Mouse (Mus musculus): ENCODE measurements at regions not wholly inside any gene's neighbourhood (a gene's known extent, or its start where the extent isn't known, plus 50 kb on each side); places are given as distances from the start of the nearest gene placed in this dataset.
A peak's percentile ranks its signal among the peaks of the same experiment; 100 is the strongest.

- DNase-seq (ENCODE audit: low spot score in 2 of 2) = no peak
- intact Hi-C loops (cut with DNase I) = no loop called here
Observed at GRCm38 (mm10) chr13:110852996-110853727, 401.7 kb upstream of the Actbl2 start.

GRCm38 (mm10) chr13:110854213-110854612, 400.6 kb upstream of the Actbl2 start:
- intact Hi-C loops (cut with DNase I) = no loop called here
- no peak for DNase-seq (ENCODE audit: low spot score in 2 of 2)

- no peak for DNase-seq (ENCODE audit: low spot score in 2 of 2)
- intact Hi-C loops (cut with DNase I) = loop anchor here (5.0 kb wide), 1 partner anchor 474 kb away; no protein-coding TSS in a partner anchor
Observed at GRCm38 (mm10) chr13:110865902-110866512, 388.8 kb upstream of the Actbl2 start.

- DNase-seq (ENCODE audit: low spot score in 2 of 2) = no peak
- intact Hi-C loops (cut with DNase I) = loop anchor here (5.0 kb wide), 1 partner anchor 474 kb away; no protein-coding TSS in a partner anchor
Observed at GRCm38 (mm10) chr13:110866713-110867112, 388.1 kb upstream of the Actbl2 start.

GRCm38 (mm10) chr13:110871125-110871775, 383.6 kb upstream of the Actbl2 start:
- no peak for DNase-seq (ENCODE audit: low spot score in 2 of 2)
- intact Hi-C loops (cut with DNase I) = no loop called here

GRCm38 (mm10) chr13:110871776-110872135, 383.1 kb upstream of the Actbl2 start:
- no peak for DNase-seq (ENCODE audit: low spot score in 2 of 2)
- intact Hi-C loops (cut with DNase I) = no loop called here

GRCm38 (mm10) chr13:110881573-110881972, 373.2 kb upstream of the Actbl2 start:
- intact Hi-C loops (cut with DNase I) = loop anchor here (10.0 kb wide), 1 partner anchor 353 kb away; no protein-coding TSS in a partner anchor
- no peak for DNase-seq (ENCODE audit: low spot score in 2 of 2)

GRCm38 (mm10) chr13:110882173-110882572, 372.6 kb upstream of the Actbl2 start:
- peak; percentile 20 to 81 for DNase-seq (ENCODE audit: low spot score in 2 of 2)
- intact Hi-C loops (cut with DNase I) = loop anchor here (10.0 kb wide), 1 partner anchor 353 kb away; no protein-coding TSS in a partner anchor

GRCm38 (mm10) chr13:110882661-110883172, 372.1 kb upstream of the Actbl2 start:
- intact Hi-C loops (cut with DNase I) = loop anchor here (10.0 kb wide), 1 partner anchor 352 kb away; no protein-coding TSS in a partner anchor

GRCm38 (mm10) chr13:110893909-110894308, 360.9 kb upstream of the Actbl2 start:
- no peak for DNase-seq (ENCODE audit: low spot score in 2 of 2)
- intact Hi-C loops (cut with DNase I) = no loop called here

More at GRCm38 (mm10) chr13:110882661-110883172, 372.1 kb upstream of the Actbl2 start:
- peak; percentile 59 to 75 for DNase-seq (ENCODE audit: low spot score in 2 of 2)

- intact Hi-C loops (cut with DNase I) = no loop called here
- DNase-seq (ENCODE audit: low spot score in 2 of 2) = no peak
Observed at GRCm38 (mm10) chr13:110895349-110895748, 359.5 kb upstream of the Actbl2 start.

- intact Hi-C loops (cut with DNase I) = no loop called here
- no peak for DNase-seq (ENCODE audit: low spot score in 2 of 2)
Observed at GRCm38 (mm10) chr13:110895900-110896299, 358.9 kb upstream of the Actbl2 start.

- intact Hi-C loops (cut with DNase I) = no loop called here
- peak in 1 of 2 experiments; percentile 24 for DNase-seq (ENCODE audit: low spot score in 2 of 2)
Observed at GRCm38 (mm10) chr13:110897621-110898020, 357.2 kb upstream of the Actbl2 start.

GRCm38 (mm10) chr13:110902994-110903644, 351.7 kb upstream of the Actbl2 start:
- intact Hi-C loops (cut with DNase I) = no loop called here
- DNase-seq (ENCODE audit: low spot score in 2 of 2) = peak; percentile 30 to 57

GRCm38 (mm10) chr13:110907319-110907955, 347.4 kb upstream of the Actbl2 start:
- intact Hi-C loops (cut with DNase I) = no loop called here
- DNase-seq (ENCODE audit: low spot score in 2 of 2) = peak in 1 of 2 experiments; percentile 47

GRCm38 (mm10) chr13:110911866-110912265, 342.9 kb upstream of the Actbl2 start:
- DNase-seq (ENCODE audit: low spot score in 2 of 2) = no peak
- intact Hi-C loops (cut with DNase I) = no loop called here

- intact Hi-C loops (cut with DNase I) = no loop called here
Observed at GRCm38 (mm10) chr13:110913177-110913576, 341.6 kb upstream of the Actbl2 start.

GRCm38 (mm10) chr13:110913687-110914086, 341.1 kb upstream of the Actbl2 start:
- intact Hi-C loops (cut with DNase I) = no loop called here
- peak; percentile 18 to 75 for DNase-seq (ENCODE audit: low spot score in 2 of 2)

More at GRCm38 (mm10) chr13:110913177-110913576, 341.6 kb upstream of the Actbl2 start:
- no peak for DNase-seq (ENCODE audit: low spot score in 2 of 2)

- intact Hi-C loops (cut with DNase I) = no loop called here
- DNase-seq (ENCODE audit: low spot score in 2 of 2) = no peak
Observed at GRCm38 (mm10) chr13:110915161-110915560, 339.7 kb upstream of the Actbl2 start.

Measured in left cerebral cortex, postnatal 25 days (tissue).